Mouse (Mus musculus) adrenal gland, postnatal 4 days (tissue): ENCODE results near the gene Frmd8. TPM values are rescaled to one million over a fixed set of nuclear protein-coding genes. Genes with fewer than 3 reads are reported as not detected.

Source experiments
- DNase-seq, 2 experiments: peaks; one replicate each; pipeline ENCODE4 v3.0.0; 2021 to 2022; ENCODE audit warnings: low spot score in 2 of 2, mixed read lengths in 2 of 2
- total RNA-seq, 2 experiments: library from RNA; stranded (reverse); gene quantifications; 2 replicates each; pipeline ENCODE4 v1.2.3; 2021

Frmd8 gene
- total RNA-seq, 2 experiments from 2014 or later = 42.4 to 45.9 TPM

DNA sequence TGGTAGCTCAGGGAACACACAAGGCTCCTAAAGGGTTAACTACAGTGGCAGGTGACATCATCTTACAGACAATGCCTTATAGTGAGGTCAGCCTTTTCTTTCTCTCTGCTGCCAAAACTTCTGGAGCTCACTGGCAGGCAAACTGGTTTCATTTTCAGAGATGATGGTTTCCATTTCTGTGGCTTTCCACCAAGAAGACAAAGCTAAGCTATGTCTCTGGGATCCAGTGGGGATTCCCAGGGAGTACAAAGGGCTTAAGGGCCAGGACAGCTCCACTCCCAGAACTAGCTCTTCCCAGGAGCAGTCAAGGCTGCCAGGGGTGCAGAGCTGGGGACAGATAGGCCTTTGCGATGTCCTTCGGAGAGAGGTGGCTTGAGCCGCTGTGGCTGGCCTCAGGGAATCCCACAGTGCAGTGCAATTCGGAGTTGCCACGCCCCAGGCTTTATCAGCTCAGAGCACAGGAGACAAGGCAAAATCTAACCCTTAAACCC is 23.5 kb downstream of the Frmd8 start:
- DNase-seq = no peak

DNA sequence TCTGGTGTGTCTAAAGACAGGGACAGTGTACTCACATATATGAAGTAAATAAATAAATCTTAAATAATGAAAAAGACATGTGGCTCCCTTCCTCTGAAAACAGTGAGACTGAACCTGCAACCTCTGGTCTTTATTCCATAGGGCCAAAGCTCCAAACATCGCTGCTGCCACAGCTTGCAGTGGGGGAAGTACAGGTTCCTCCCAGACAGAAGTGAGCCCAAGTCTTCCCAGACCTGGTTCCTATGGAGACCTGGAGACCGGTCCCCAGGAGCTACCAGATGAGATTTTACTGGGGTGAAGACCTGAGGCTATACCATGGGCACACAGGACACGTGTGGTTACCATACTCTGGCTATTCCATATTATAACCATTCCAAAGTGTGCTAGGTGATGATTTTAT is 24.2 kb downstream of the Frmd8 start:
- DNase-seq = no peak

DNA sequence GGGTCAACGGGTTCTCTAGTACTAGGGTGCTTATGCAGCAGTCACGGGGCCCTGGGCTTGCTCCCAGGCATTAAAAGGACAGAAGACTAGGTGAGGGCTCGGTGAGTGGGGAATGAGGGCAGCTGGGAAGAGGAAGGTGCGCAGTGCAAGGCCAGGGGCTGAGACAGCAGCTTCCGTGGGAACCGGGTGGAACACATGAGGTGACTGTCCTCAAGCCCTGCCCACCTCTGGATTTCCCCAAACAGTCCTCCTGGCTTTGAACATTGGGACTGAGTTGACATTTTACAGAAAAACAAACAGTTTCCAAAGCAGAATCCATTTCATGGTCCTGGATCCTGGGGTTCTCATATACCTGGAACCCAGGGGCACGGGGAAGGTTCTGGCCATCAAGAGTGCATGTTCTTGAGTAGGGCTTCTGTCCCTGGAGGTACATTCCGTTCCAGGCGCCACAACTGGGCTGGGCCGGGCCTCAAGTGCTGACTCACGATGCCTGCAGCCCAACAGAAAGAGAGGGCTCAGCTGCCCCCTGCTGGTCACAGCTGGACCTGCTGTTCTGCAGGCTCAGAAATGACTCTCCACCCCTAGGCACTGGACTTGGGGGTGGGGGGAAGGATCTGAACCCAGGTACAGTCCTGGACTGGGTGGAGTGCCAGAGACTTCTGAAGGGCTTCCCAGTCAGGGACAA is 25.1 kb downstream of the Frmd8 start:
- peak; percentile 80 to 90 for DNase-seq

DNA sequence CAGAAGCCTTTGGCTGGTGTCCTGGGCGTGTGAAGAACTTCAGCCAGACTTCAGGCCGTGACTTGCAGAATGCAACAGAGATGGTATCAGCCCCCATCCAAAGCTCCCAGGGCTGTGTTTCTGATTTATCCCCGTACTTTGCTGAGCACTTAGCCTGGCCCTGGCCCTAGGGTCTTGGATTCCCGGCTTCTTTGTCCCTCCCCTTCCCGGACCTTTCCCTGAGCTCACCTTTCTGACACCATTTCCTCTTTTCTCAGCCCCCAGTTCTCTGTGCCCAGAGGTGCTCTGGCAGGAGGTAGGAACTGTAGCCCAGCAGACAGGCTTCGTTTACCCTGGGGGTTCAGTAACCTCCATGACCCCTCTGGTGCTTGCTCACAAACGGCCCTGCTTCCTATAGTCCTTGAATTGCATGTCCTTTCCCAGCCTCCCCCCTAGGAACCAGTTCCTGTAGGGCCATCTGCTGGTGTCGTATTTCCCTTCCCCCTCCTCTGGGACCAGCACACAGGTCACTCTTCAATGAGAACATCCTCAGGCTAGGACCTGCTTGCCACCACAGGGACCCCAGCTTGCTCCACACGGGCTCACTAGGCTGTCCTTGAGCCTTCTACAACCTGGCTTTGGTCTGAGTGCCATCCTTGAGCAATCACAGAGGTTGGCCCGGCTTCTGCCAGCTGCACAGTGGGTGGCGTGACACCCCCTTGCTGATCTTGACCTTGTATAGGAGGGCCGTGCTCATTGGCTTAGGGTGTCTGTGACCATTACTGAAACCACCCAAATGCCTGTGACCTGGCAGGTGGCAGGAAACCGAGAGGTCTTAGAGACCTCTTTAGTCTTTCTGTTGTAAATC is 26.0 kb downstream of the Frmd8 start:
- DNase-seq = no peak

DNA sequence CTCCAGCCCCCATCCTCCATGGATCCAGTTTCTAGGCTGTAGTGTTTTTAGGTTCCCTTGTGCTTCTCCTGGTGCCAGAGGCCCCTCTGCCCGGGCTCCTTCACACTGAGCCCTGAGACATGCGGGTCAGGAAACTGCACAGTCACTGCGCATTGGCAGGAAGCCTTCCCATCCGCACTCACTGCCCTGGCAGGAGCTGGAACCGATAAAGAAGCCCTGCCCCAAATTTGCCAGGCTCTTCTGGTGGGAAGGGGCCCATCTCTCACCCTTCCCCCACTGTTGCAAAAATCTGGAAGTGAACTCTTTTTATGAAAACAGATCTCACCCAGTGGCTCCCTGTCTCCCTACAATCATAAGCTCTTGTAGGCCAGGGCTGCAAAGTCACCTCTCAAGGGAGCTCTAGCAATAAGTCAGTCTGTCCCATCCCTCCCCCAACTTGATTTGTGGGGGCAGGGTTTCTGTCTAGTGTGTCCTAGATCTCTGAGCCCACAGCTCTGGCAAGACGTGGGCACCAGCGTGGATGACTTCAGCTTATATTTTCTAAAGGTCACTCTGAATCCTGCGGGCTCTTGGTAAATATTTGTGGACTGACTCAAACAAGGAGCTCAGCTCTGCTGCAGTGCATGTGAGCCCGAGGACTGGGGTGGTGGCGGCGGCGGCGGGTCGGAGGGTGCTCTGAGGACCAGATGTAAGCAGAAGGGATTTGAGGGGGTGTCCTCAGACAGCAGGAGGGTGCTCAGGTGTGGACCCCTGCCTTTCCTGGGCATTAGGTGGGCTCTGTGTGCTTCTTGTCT is 26.8 kb downstream of the Frmd8 start:
- DNase-seq = no peak

DNA sequence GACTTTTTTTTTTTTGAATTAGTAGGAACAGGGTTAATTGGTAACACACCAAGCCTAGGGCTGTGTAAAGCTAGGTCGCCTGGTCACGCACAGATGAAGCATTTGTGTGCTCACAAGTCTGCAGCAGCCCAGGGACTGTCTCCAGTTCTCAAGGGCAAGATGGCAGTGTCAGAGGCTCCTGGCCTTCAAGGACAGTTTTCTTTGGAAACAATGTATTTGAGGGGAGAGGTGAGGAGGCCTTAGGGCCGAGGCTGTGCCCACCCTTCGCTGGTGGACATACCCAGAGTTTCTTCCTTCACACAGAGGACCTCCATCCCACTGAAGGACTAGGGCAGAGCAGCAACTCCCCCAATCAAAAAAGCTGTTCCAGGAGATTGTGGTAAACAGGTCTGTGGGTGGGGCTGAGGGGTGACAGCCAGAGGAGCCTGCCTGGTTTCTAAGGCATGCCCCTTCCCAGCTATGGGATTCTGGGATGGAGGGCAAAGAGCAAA is 27.7 kb downstream of the Frmd8 start:
- no peak for DNase-seq

DNA sequence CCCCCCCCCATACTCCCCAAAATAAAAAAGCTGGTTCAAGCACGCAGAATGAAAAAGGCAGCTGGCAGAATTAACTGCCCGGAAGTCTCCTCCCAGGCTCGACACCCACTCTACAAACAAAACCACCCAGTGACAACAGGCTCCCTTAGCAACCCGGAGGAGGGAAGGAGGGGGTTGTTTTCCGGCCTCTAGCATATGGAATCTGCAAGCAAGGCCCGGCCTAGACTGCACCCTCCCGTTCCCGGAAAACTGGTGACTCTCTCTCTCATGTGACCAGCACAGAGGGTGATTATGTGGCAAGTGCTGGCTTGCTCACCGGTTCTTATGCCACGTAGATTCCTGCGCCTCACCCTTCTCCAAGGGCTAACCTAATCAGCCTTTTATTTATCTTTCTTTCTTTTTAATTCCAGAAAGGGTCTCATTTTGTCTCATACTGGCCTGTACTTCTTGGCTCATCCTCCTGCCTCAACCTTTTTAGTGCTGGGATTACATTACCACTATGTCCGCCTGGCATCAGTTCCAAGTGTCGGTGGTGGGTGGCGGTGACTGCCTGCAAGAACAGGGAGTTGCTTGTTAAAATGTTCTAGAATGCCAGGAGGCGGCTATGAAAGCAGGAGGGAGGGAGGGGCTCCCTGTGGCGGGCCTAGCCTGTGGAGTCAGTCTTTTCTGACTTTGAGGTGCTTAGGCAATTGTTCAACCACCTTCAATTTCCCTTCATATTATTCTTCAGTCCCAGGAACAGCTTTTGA is 28.3 kb downstream of the Frmd8 start:
- DNase-seq = peak in 1 of 2 experiments; percentile 65

DNA sequence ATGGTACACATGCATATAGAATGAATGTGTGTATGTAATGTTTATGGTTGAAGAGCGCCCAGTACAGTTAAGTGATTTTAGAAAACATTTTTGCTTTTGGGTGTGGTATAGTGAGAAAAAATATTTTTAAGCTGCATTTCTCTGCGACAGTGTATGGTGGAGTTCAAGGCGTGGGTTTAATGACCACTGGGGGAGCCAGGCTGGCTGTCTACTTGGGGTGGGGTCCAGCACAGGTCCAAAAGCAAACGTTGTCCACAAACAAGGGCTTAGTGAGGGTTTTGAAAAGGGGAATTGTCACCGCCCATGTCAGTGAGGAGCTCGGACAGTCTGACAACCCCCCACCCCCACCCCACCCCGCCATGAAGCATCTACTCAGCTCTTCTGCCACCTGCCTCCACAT is 28.9 kb downstream of the Frmd8 start:
- no peak for DNase-seq

DNA sequence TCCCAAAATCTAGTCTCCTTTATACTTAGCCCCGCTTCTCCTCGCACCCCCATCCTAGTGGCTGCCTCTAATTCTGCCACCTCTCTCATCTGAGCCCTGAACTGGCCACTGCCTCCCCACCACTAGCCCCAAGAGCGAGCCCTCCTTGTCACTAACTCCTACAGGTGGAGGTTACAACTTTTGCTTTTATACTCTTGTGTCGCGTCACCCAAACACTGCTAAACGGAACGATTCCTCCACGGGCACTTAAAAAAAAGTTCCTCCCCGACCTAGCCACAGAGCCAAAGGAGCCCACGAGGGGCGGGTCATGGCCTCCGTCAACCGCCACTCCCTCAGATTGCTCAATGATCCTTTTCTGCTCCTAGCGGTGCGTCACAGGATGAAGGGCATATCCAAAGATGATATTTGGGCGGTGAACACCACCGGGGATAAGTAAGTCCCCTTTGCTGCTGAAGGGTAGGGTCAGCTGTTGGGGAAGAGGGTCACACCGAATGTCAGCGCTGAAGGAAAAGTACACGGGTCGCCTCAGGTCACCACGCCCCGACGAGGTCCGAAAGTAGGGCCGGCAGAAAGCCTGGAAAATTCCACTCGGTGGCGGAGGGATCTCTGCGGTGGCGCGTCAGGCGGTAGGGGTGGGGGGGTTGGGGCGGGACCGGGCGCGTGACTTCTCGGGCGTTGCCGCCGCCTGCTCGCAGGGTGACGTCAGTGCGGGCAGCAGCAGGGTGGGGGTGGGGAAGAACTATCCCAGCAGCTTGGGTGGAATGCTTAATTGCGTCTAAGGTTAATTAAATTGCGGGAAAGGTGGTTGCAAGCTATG is 29.5 kb downstream of the Frmd8 start:
- DNase-seq = peak; percentile 87 to 92

DNA sequence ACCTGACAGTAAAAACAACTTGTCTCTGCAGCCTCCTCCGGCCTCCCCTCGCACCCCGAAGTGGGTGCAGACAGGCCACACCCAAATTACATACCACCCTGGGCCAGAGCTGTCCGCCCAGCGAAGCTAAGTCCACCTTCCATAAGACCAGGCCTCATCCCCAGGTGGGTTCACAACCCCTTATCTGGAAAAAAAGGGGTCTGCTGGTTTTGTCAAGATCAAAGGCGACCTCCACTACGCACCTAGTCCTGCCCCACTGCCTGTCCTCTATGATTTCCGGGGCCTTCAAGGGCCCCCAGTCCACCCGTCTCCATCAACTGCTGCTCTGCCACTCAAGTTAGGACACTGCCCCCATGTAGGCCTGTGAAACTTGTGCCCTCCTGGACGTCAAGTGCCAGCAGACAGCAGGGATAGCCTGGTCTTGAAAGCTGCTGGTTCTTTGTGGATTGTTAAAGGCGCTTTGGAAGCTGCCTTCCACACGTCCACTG is 30.2 kb downstream of the Frmd8 start:
- DNase-seq = no peak

DNA sequence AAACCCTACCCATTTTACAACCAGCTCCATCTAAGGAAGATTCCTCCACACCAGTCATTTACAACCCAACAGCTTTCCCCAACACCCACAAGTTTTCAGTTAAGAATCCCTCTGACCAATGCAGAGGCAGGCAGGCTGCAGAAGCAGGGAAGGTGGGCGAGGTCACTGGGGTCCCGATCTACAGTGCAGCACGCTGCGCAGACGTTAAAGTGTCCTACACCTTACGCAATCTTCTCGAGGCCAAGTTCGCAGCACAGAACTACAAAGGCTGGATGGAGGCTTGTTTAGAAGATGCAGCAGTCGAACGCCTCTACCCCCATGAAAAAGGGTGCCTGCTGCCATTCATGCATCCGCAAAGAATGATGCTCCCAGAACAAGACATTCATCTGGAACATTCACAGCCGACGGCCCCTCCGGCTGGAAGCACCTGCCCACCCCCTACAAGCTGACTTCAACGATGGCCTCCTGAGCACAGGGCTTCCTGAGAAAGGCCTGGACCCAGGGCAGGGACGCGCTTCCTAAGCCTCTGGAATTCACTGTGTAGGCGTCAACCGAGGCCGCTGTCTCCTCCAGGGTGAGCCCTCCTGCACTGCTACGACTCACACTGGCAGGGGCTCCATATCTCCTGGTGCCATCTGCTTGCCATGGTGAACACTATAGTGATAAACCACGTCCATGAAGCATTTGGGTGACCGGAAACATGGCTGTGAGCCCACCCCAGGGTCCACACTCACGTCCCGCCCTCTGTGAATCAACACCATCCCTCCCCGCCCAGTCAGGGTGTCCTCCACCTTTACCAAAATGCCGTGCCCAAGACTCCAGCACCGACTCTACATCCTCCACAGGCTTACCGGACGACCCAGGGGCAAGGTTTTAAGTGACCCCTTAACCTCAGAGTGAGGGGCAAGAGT is 31.0 kb downstream of the Frmd8 start:
- DNase-seq = no peak

DNA sequence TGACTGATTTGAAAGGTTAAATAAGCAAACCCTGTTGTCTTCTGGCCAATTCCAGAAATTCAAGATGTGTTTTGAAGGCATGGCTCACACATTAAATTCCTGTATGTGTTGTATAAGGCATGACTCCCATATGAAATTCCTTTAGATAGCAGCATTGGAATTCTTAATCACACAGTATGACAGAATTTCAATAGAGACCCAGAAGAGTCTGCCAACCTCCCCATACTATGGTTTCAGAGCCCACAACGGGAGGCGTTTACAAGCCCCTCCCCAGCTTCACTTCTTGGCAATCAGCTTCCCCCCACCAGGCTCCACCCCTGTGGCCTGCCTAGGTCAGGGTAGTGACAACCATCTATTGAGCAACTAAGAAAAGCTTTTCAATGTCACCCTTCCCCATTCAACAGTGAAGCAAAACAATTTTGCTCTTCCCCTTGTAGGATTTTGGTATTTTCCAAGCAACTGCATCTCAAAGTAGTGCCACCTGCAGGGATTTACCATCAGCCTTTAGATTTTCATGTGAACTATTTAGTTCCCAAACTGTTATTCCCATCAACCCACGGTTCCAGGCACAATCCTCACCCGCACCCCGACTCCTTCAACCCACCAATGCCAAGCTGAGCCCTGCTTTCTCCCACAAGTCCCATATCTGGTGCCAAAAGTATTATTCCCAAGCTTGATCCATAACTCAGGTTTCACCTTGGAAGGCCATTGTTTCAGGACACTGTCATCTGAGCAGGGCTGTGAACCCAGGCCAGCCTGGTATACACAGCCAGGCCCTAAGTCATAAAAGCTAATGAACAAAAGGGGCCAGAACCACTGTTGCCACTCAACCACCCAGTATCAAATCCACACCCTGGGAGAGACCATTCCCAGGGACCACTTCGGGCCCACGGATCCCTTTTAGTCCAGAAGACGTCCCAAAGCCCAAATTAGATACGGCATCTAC is 32.0 kb downstream of the Frmd8 start:
- no peak for DNase-seq

DNA sequence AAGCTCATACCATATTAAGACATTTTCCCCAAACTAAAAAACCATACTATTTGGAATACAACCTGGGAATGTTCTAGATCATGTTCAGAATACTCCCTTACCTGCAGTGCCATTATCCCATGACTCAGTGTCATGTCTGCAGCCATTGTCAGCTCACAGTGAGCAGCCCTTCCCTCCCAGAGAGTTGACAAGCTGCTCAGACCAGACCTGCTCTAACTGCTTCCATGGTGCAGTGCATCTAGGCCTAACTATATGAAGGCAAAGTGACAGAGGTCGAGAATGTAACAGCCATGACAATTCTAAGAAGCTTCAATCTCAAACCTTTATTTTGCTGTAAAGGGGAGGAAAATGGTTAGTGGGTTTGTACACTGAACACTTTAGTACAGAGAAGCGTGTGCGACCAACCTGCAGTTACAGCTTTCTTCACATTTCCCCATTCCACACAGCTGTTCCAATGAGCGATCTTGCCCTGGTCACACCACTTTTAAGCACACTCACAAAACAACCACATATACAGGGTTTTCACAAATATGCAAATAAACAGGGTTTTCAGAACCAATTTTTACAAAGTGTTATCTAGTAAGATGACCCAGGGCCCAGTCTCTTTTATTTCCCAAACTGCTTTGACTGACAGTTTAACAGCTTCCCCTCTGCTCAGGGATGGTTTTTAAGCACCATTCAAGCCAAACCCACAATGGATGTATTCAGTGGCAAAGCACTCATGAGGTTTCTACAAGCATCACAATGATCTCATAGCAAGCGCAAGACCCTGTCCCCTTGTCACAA is 32.9 kb downstream of the Frmd8 start:
- no peak for DNase-seq

DNA sequence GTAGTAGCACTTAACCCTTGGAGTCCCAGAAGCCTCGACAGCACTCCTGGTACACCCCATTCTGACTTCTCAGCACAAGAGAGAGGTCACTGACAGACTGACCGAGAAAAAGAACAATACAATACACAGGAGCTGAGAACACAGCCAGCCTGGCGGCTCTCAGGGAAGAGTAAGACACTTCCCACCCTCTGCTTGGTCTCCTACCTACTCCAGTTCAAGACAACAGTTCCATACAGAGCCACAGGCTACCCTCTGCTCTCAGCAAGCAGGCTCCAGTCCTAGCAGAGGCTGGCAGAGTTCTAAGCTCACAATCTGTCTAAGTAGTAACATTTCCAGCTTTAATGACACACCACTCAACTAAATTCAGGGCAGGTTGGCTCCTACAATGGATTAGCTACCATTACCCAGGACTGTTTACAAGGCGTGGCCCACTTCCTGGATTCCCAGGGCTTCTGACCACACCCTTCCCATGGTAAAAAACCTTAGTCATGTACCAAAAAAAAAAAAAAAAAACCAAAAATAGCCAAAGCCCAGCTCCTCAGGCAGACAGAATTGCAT is 33.6 kb downstream of the Frmd8 start:
- DNase-seq = no peak

DNA sequence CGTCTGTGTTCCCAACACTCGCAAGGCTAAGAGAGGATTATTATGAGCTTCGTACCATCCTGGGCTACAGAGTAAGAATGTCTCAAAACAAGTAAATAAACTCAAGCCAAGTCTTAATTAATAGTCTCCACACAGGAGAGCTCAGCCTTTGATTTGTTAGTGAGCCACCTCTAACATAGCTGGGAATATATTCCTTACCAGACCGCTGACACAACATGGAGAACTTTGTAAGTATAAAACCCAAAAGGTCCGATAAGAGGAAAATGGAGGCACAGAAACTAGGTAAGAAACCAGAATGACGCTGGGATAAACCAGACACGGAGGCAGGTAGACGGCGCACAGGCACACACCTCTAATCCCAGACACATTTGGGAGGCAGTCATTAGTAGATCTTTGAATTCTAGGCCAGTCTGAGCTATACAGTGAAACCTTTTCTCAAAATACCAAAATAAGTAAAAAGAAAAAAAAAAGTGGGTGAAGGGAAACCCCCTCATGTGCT is 34.1 kb downstream of the Frmd8 start:
- no peak for DNase-seq
